Comparison of ENCODE assay signal across 8 mouse cellular contexts in the genomic region with DNA sequence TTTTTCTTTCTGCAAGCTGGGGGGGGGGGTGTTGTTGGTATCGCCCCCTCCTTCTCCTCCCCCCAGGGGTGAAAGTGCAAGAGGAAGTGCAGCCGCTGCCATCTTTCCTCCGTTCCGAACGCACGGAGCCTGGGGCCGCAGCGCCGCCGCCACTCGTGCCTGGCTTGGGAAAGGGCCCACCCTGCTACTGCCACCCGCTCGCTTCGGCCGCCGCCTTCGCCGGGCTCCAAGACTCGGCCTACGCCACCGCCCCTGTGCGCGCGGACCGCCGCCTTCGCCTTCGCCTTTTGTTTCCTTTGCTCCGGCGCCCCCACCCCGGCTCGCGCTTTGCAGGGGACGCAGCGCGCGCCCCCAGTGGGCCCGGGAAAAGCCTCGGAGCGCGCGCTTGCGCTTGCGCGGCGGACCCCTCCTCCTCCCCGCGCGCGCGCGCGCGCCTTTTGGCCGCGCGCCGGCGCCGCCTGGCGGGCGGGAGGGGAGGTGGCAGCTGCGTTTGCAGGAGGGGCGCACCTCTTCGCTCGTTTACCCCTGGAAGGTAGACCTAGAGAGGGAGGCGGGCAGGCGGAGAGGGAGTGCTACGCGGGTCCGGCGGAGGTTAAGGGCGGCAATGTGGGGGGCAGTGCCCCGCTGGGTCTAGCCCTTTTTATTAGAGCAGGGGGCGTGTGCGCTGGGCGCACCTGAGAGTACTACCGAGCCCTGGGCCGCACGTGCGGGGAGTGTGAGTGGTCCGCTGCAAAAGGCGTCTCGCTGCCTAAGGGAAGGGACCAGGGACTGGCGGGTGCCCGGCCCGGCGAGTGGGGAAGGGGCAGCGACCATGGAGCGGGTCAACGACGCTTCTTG. TPM values are rescaled to one million over a fixed set of nuclear protein-coding genes. Genes with fewer than 3 reads are reported as not detected.
DNase-seq lines count a peak whose midpoint lies in the region; ATAC-seq and TF ChIP-seq lines count a peak whose summit lies in the region.

No protein-coding gene starts in this region.

- under 1% methylated on average over 84 of the region's 92 CpGs for WGBS in forebrain, embryonic 11.5 days
- WGBS in lung, embryonic 14.5 days, result under 1% methylated on average over 85 of the region's 92 CpGs

- TF ChIP-seq EP300 in ES-Bruce4 (IDR thresholded peaks at IDR 0.05; ENCODE audit: insufficient read depth, low read depth, low read length), result no peak

- peak overlapping the region; percentile 94 for H3K9ac ChIP-seq in ES-Bruce4 (ENCODE audit: low read depth, poor library complexity, severe bottlenecking)
- H3K9ac ChIP-seq in forebrain, embryonic 11.5 days (ENCODE audit: low read length), result peak overlapping the region; percentile 99
- peak overlapping the region; percentile 95 for H3K9ac ChIP-seq in lung, embryonic 14.5 days

- peaks cover 15% of the 10 kb centered on the region for H3K36me3 ChIP-seq in ES-Bruce4 (ENCODE audit: control insufficient read depth, insufficient read depth, low read length, poor library complexity, severe bottlenecking)
- H3K36me3 ChIP-seq in forebrain, embryonic 11.5 days (ENCODE audit: control insufficient read depth, insufficient read depth, low read length), result peaks cover 7% of the 10 kb centered on the region
- peaks cover 32% of the 10 kb centered on the region for H3K36me3 ChIP-seq in lung, embryonic 14.5 days (ENCODE audit: insufficient read depth)

- peak overlapping the region; percentile 94 for H3K4me3 ChIP-seq in ES-Bruce4 (ENCODE audit: low read depth, low read length)
- peak overlapping the region; percentile 92 for H3K4me3 ChIP-seq in forebrain, embryonic 11.5 days (ENCODE audit: low read depth, low read length)
- peak overlapping the region; percentile 93 for H3K4me3 ChIP-seq in lung, embryonic 14.5 days (ENCODE audit: low read depth, low read length)

- peak; percentile 14 for TF ChIP-seq POLR2A in ES-Bruce4 (IDR thresholded peaks at IDR 0.05; ENCODE audit: insufficient read depth, low read length)

- ATAC-seq in forebrain, embryonic 11.5 days (replicated peaks; ENCODE audit: low FRiP score), result peak; percentile 51
- peak; percentile 53 for ATAC-seq in lung, embryonic 14.5 days (ENCODE audit: insufficient read depth)
- ATAC-seq in neutrophil, adult 5-6 weeks (ENCODE audit: extremely low read depth, insufficient number of reproducible peaks, low FRiP score, poor library complexity, severe bottlenecking), result peak; percentile 25

- peak overlapping the region; percentile 99 for H3K4me2 ChIP-seq in forebrain, embryonic 11.5 days (ENCODE audit: low read depth, low read length, severe bottlenecking)
- peak overlapping the region; percentile 100 for H3K4me2 ChIP-seq in lung, embryonic 14.5 days

- peak; percentile 54 for TF ChIP-seq CTCF in ES-Bruce4 (IDR thresholded peaks at IDR 0.05; ENCODE audit: low read depth, low read length)
- TF ChIP-seq CTCF in lung, embryonic 14.5 days (IDR thresholded peaks at IDR 0.05; ENCODE audit: low read depth), result peak; percentile 55

- DNase-seq in c-Kit-positive CD71-negative TER-119-negative erythroid progenitor cells, embryonic 14.5 days (ENCODE audit: low read depth), result peak; percentile 66
- peak; percentile 94 for DNase-seq in forebrain, embryonic 11.5 days (ENCODE audit: low spot score)
- DNase-seq in heart, postnatal 14 days, result peak; percentile 88 to 89
- peak; percentile 81 to 89 for DNase-seq in layer of hippocampus, adult 18-20 months (ENCODE audit: low spot score in 2 of 2)
- DNase-seq in lung, embryonic 14.5 days, result peak; percentile 97
- DNase-seq in testis, postnatal 14 days (ENCODE audit: low spot score), result peak; percentile 85

- intact Hi-C loops in heart, postnatal 14 days (cut with DNase I), result loop anchor here (1.0 to 2.0 kb wide), 2 partner anchors 24 to 41 kb away; partner anchors contain the start of genes Drg1 and Pik3ip1

- no peaks in the 10 kb centered on the region for H3K9me3 ChIP-seq in ES-Bruce4 (replicated peaks; ENCODE audit: control insufficient read depth, insufficient read depth, low read length, poor library complexity, severe bottlenecking)
- H3K9me3 ChIP-seq in forebrain, embryonic 11.5 days (ENCODE audit: control insufficient read depth, low read length), result no peaks in the 10 kb centered on the region
- no peaks in the 10 kb centered on the region for H3K9me3 ChIP-seq in lung, embryonic 14.5 days (ENCODE audit: low read depth, low read length)

- H3K4me1 ChIP-seq in ES-Bruce4 (ENCODE audit: control insufficient read depth, insufficient read depth, low read length), result peaks cover 2% of the 10 kb centered on the region
- H3K4me1 ChIP-seq in forebrain, embryonic 11.5 days (replicated peaks; ENCODE audit: control insufficient read depth, insufficient read depth, low read length), result peaks cover 18% of the 10 kb centered on the region
- H3K4me1 ChIP-seq in lung, embryonic 14.5 days (ENCODE audit: insufficient read depth), result peaks cover 22% of the 10 kb centered on the region

- H3K27ac ChIP-seq in ES-Bruce4 (ENCODE audit: insufficient read depth, low read length), result peak overlapping the region; percentile 84
- peak overlapping the region; percentile 97 for H3K27ac ChIP-seq in forebrain, embryonic 11.5 days (ENCODE audit: low read depth, low read length)
- H3K27ac ChIP-seq in lung, embryonic 14.5 days (ENCODE audit: low read depth), result peak overlapping the region; percentile 100

- H3K27me3 ChIP-seq in ES-Bruce4 (ENCODE audit: control insufficient read depth, insufficient read depth, low read length, poor library complexity, severe bottlenecking), result no peaks in the 10 kb centered on the region
- no peaks in the 10 kb centered on the region for H3K27me3 ChIP-seq in forebrain, embryonic 11.5 days (ENCODE audit: control insufficient read depth, insufficient read depth, low read length)
- H3K27me3 ChIP-seq in lung, embryonic 14.5 days (ENCODE audit: insufficient read depth, low read length), result no peaks in the 10 kb centered on the region

RNA-seq across cellular contexts. Expression of gene Patz1, which starts 1.3 kb away (rescaled TPM):
- polyA plus RNA-seq in ES-Bruce4 (2011; ENCODE audit: insufficient read depth, insufficient read length, low read depth, missing spikeins), result 55.6 and 62.5 TPM in 2 replicates
- 130 and 131 TPM in 2 replicates for polyA plus RNA-seq in forebrain, embryonic 11.5 days (2014; fragmentation: Nextera tagmentation; extraction: Ambion mirVana)
- total RNA-seq in heart, postnatal 14 days (2021), result 10 to 100 TPM; 26.6 to 30.4 TPM
- 10 to 100 TPM; 50.6 to 51.5 TPM for total RNA-seq in layer of hippocampus, adult 18-20 months (2021)
- 60.7 and 61.3 TPM in 2 replicates for polyA plus RNA-seq in lung, embryonic 14.5 days (2014; fragmentation: Nextera tagmentation; extraction: Ambion mirVana)
- 52.3 and 60.4 TPM in 2 replicates for total RNA-seq in neutrophil, adult 5-6 weeks (2017)

RNA-seq across cellular contexts. Expression of gene Drg1, which starts 23.8 kb away (rescaled TPM):
- 148 and 170 TPM in 2 replicates for polyA plus RNA-seq in ES-Bruce4 (2011; ENCODE audit: insufficient read depth, insufficient read length, low read depth, missing spikeins)
- polyA plus RNA-seq in forebrain, embryonic 11.5 days (2014; fragmentation: Nextera tagmentation; extraction: Ambion mirVana), result 289 and 299 TPM in 2 replicates
- total RNA-seq in heart, postnatal 14 days (2021), result 10 to 100 TPM; 58.5 to 63.1 TPM
- total RNA-seq in layer of hippocampus, adult 18-20 months (2021), result 10 to 100 TPM; 92.5 to 93.4 TPM
- polyA plus RNA-seq in lung, embryonic 14.5 days (2014; fragmentation: Nextera tagmentation; extraction: Ambion mirVana), result 237 and 245 TPM in 2 replicates
- 129 and 137 TPM in 2 replicates for total RNA-seq in neutrophil, adult 5-6 weeks (2017)

RNA-seq across cellular contexts. Expression of gene Pik3ip1, which starts 40.2 kb away (rescaled TPM):
- polyA plus RNA-seq in ES-Bruce4 (2011; ENCODE audit: insufficient read depth, insufficient read length, low read depth, missing spikeins), result 17.0 TPM in 2 replicates
- 9.7 and 10.6 TPM in 2 replicates for polyA plus RNA-seq in forebrain, embryonic 11.5 days (2014; fragmentation: Nextera tagmentation; extraction: Ambion mirVana)
- total RNA-seq in heart, postnatal 14 days (2021), result 10 to 100 TPM; 34.0 to 39.8 TPM
- total RNA-seq in layer of hippocampus, adult 18-20 months (2021), result 10 to 100 TPM; 41.6 to 46.5 TPM
- 6.4 and 8.5 TPM in 2 replicates for polyA plus RNA-seq in lung, embryonic 14.5 days (2014; fragmentation: Nextera tagmentation; extraction: Ambion mirVana)
- 62.5 and 68.5 TPM in 2 replicates for total RNA-seq in neutrophil, adult 5-6 weeks (2017)

Comparison
In these comparisons a context has a peak if more than half of its experiments do, and no peak if none do; other contexts are left out.
1. Peak in every context shown above with its lines: DNase-seq, ATAC-seq, H3K4me3 ChIP-seq and H3K27ac ChIP-seq.